Mouse (Mus musculus) kidney, postnatal 0 days (tissue): ENCODE data around the gene Car2. TPM values are rescaled to one million over a fixed set of nuclear protein-coding genes. Genes with fewer than 3 reads are reported as not detected.

Experiments
- ATAC-seq: fragments of 200-750 bp; cut with Nextera tagmentation; replicated peaks from 2 replicates; pipeline ENCODE4 v1.8.0; 2017; ENCODE audit warnings: low read depth, moderate number of reproducible peaks, moderate TSS enrichment, moderate library complexity; ENCODE audit not compliant: low FRiP score
- DNase-seq: peaks from one replicate; pipeline ENCODE4 v3.0.0-alpha.2; 2016; ENCODE audit warnings: low spot score
- H3K27ac ChIP-seq: fragments of 300-500 bp; sonication (generic); 2 replicates; pipeline ENCODE4 v1.5.1; 2014; ENCODE audit warnings: mild to moderate bottlenecking
- H3K27me3 ChIP-seq: fragments of 300-500 bp; sonication (generic); 2 replicates; pipeline ENCODE4 v1.6.1; 2014; ENCODE audit warnings: low read length, mixed read lengths; ENCODE audit not compliant: insufficient read depth
- H3K36me3 ChIP-seq: fragments of 300-500 bp; sonication (generic); 2 replicates; pipeline ENCODE4 v1.6.1; 2014; ENCODE audit warnings: low read length, mixed read lengths; ENCODE audit not compliant: insufficient read depth
- H3K4me1 ChIP-seq: fragments of 300-500 bp; sonication (generic); replicated peaks from 2 replicates; pipeline ENCODE4 v1.6.1; 2014; ENCODE audit warnings: antibody characterized with exemption, low read length, mixed read lengths; ENCODE audit not compliant: insufficient read depth
- H3K4me2 ChIP-seq: fragments of 300-500 bp; sonication (generic); 2 replicates; pipeline ENCODE4 v1.6.1; 2014; ENCODE audit warnings: mild to moderate bottlenecking, low read length, moderate library complexity, mixed read lengths
- H3K4me3 ChIP-seq: fragments of 300-500 bp; sonication (generic); replicated peaks from 2 replicates; pipeline ENCODE4 v1.5.1; 2014; ENCODE audit warnings: low read depth, low read length
- H3K9ac ChIP-seq: fragments of 300-500 bp; sonication (generic); 2 replicates; pipeline ENCODE4 v1.6.1; 2014; ENCODE audit warnings: low read depth, low read length
- H3K9me3 ChIP-seq: fragments of 300-500 bp; sonication (generic); replicated peaks from 2 replicates; pipeline ENCODE4 v1.6.1; 2016; ENCODE audit warnings: low read length, inconsistent platforms, mixed read lengths
- CTCF ChIP-seq: IDR thresholded peaks from 2 replicates; pipeline ENCODE4 v1.5.1; 2016; ENCODE audit warnings: antibody characterized with exemption, low read depth, mild to moderate bottlenecking, moderate library complexity
- WGBS: fragments of 180-500 bp; shearing (Covaris S2); extraction: QIAGEN DNeasy Blood & Tissue Kit; methylation state at CpG from one replicate; pipeline ENCODE4 v1.1.7; 2014; 5-methylcytosine and 5-hydroxymethylcytosine counted together
- polyA plus RNA-seq: library from polyadenylated mRNA; unstranded; fragments of >200 nt; fragmentation: Nextera tagmentation; extraction: Ambion mirVana; gene quantifications from 2 replicates; pipeline ENCODE4 v1.2.1, GENCODE M21; 2015

Gene Car2
- polyA plus RNA-seq, 1 experiment from 2014 or later: 206 TPM

DNA sequence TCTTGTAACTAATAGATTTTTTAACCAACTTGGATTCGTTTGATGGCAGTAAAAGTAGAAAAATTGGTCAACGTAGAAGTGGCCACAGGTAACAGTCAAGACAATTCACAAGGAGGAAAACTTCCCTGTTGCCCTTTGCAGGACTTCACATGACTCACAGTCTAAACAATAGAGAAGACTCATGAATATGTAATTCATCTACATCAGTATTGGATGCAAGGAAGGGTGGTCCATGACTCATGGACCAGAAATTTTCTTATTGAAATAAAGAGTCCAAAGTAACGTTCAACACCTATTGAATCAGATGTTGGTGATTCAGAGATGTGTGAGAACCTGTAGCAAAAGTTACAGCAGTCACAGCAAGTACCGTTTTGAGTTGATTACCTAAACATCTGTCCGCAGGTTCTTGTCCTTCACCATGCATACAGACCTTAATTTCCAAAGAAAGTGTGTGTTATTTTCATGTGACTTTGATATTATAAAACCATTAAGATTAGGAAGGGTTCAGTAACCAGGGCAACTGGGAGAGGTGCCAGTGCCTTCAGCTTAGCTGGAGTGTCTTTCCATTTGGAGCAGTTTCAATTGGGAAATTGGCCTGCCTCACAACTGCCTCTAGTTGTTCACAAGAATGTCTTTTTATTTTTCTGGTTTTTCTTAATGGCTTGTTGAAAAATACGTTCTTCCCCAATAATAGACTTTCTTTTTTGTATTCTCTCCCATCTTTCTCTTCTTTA lies 62.2 kb downstream of the Car2 start:
- H3K36me3 ChIP-seq: no peaks in the 10 kb centered on the region
- H3K4me2 ChIP-seq: no peak overlapping the region
- no peaks in the 10 kb centered on the region for H3K4me1 ChIP-seq
- no peak overlapping the region for H3K4me3 ChIP-seq
- ATAC-seq (no peak), DNase-seq (no peak)
- H3K27ac ChIP-seq: no peak overlapping the region
- TF ChIP-seq CTCF: no peak
- H3K27me3 ChIP-seq: no peaks in the 10 kb centered on the region
- WGBS: 78% methylated on average over 6 of the region's 6 CpGs
- no peak overlapping the region for H3K9ac ChIP-seq
- H3K9me3 ChIP-seq: no peaks in the 10 kb centered on the region

DNA sequence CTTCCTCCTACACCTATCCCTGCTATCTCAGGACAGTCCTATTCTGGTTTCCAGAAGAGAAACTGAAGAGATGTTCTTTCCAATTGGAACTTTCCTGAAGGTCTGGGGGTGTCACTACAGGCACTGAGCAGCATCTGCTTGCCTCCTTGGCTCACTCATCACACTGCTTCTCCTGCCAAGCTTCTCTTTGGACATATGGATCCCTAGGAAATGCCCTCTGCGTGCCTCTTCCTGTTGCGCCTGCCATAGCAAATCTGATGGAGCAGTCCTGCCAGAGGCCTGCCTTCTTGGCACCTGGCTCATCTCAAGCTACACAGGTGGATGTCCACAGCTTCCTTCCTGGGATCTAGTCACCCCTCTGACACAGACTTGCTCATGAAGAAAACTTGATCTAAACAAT lies 64.0 kb downstream of the Car2 start:
- ATAC-seq (no peak), DNase-seq (no peak)
- Histone ChIP-seq H3K4me3 (no peak overlapping the region), H3K4me1 (no peaks in the 10 kb centered on the region), H3K9ac (no peak overlapping the region), H3K4me2 (no peak overlapping the region), H3K9me3 (no peaks in the 10 kb centered on the region), H3K36me3 (no peaks in the 10 kb centered on the region), H3K27me3 (no peaks in the 10 kb centered on the region), H3K27ac (no peak overlapping the region)
- 90% methylated on average over 2 of the region's 2 CpGs for WGBS
- TF ChIP-seq CTCF: no peak

Other genes with a start within 250 kb of the Car2 start
- 1.7 and 2.3 TPM in 2 replicates for gene Car13, start 244.5 kb upstream of the Car2 start, polyA plus RNA-seq
- gene Car1, start 77.9 kb upstream of the Car2 start, polyA plus RNA-seq: 0.13 TPM in 1 of 2 replicates, not detected in the other
- 4.8 and 8.2 TPM in 2 replicates for gene Car3, start 22.8 kb upstream of the Car2 start, polyA plus RNA-seq